Mouse (Mus musculus) CH12.LX (cell line): ENCODE measurements around the gene Best2. TPM values are rescaled to one million over a fixed set of nuclear protein-coding genes. Genes with fewer than 3 reads are reported as not detected.

Experiments used
- DNase-seq: peaks from one replicate; pipeline ENCODE4 v3.0.0-alpha.2; 2013; ENCODE audit errors: extremely low read depth
- H3K27ac ChIP-seq: 2 replicates; pipeline ENCODE4 v1.5.1; 2012; ENCODE audit warnings: low read depth, mild to moderate bottlenecking, control low read depth, moderate library complexity; ENCODE audit not compliant: insufficient read depth
- H3K27me3 ChIP-seq: replicated peaks from 2 replicates; pipeline ENCODE3; 2012; ENCODE audit warnings: inconsistent platforms
- H3K36me3 ChIP-seq, 2 experiments: replicated peaks in 1 of 2; 2 replicates each; pipeline versions ENCODE3 to v1.6.1; 2012; ENCODE audit warnings: inconsistent platforms in 1 of 2, low read length in 1 of 2, mild to moderate bottlenecking in 1 of 2, mixed read lengths in 1 of 2, moderate library complexity in 1 of 2; ENCODE audit not compliant: control insufficient read depth in 1 of 2, insufficient read depth in 1 of 2
- H3K4me1 ChIP-seq, 2 experiments: 2 replicates each; pipeline ENCODE4 v1.6.1; 2012; ENCODE audit warnings: inconsistent platforms in 1 of 2, moderate library complexity in 1 of 2; ENCODE audit not compliant: insufficient read depth in 2 of 2, control insufficient read depth in 1 of 2
- H3K4me2 ChIP-seq: 2 replicates; pipeline ENCODE4 v1.6.1; 2012; ENCODE audit warnings: low read depth, mild to moderate bottlenecking, control low read depth; ENCODE audit not compliant: poor library complexity, insufficient read depth, severe bottlenecking
- H3K4me3 ChIP-seq, 3 experiments: fragments of 150-350 bp in 1 of 3; sonication (generic) in 1 of 3; replicated peaks in 1 of 3; 2 replicates each; pipeline versions ENCODE3 to v1.5.1; 2011 to 2012; ENCODE audit warnings: low read depth in 2 of 3, low read length in 2 of 3, mild to moderate bottlenecking in 2 of 3, moderate library complexity in 2 of 3, control low read depth in 1 of 3, improper control_type of control experiment in 1 of 3, inconsistent platforms in 1 of 3, mixed read lengths in 1 of 3; ENCODE audit not compliant: poor library complexity in 1 of 3
- H3K79me2 ChIP-seq: replicated peaks from 2 replicates; pipeline ENCODE4 v1.6.1; 2012; ENCODE audit warnings: mild to moderate bottlenecking, moderate library complexity; ENCODE audit not compliant: control insufficient read depth, poor library complexity, insufficient read depth, severe bottlenecking; ENCODE audit errors: extremely low read depth
- H3K9ac ChIP-seq: 2 replicates; pipeline ENCODE4 v1.6.1; 2012; ENCODE audit warnings: low read depth, mild to moderate bottlenecking, control low read depth, moderate library complexity; ENCODE audit not compliant: insufficient read depth
- H3K9me3 ChIP-seq: replicated peaks from 2 replicates; pipeline ENCODE3; 2012; ENCODE audit warnings: low read length, inconsistent platforms, mixed read lengths
- CHD1 ChIP-seq: IDR thresholded peaks from 2 replicates; pipeline ENCODE4 v1.6.1; 2012; ENCODE audit warnings: low read depth, low read length, improper control_type of control experiment, inconsistent platforms
- CTCF ChIP-seq, 2 experiments: IDR thresholded peaks in 1 of 2; conservative IDR thresholded peaks in 1 of 2; 2 replicates each; pipeline ENCODE4 v1.5.1; 2011 to 2012; ENCODE audit warnings: low read depth in 2 of 2, low read length in 2 of 2, improper control_type of control experiment in 1 of 2, inconsistent platforms in 1 of 2, mild to moderate bottlenecking in 1 of 2, moderate library complexity in 1 of 2
- ELF1 ChIP-seq: IDR thresholded peaks from 2 replicates; pipeline ENCODE4 v1.6.1; 2014; ENCODE audit warnings: low read depth, mild to moderate bottlenecking, inconsistent platforms, low read length, improper control_type of control experiment
- GABPA ChIP-seq: IDR thresholded peaks from 2 replicates; pipeline ENCODE4 v1.6.1; 2012; ENCODE audit warnings: low read depth, low read length, improper control_type of control experiment, inconsistent platforms; ENCODE audit not compliant: insufficient replicate concordance
- HCFC1 ChIP-seq: IDR thresholded peaks from 2 replicates; pipeline ENCODE4 v1.6.1; 2012; ENCODE audit warnings: low read depth, mild to moderate bottlenecking, inconsistent platforms, low read length, improper control_type of control experiment
- JUN ChIP-seq: IDR thresholded peaks from 2 replicates; pipeline ENCODE4 v1.6.1; 2011; ENCODE audit warnings: low read depth, mild to moderate bottlenecking, low read length, improper control_type of control experiment, moderate library complexity; ENCODE audit not compliant: insufficient read depth
- JUND ChIP-seq: conservative IDR thresholded peaks from 2 replicates; pipeline ENCODE4 v1.6.1; 2011; ENCODE audit warnings: low read depth, low read length, improper control_type of control experiment
- KAT2A ChIP-seq: IDR thresholded peaks from 2 replicates; pipeline ENCODE4 v1.6.1; 2012; ENCODE audit warnings: low read length, improper control_type of control experiment, inconsistent platforms; ENCODE audit not compliant: insufficient replicate concordance
- MAFK ChIP-seq: IDR thresholded peaks from 2 replicates; pipeline ENCODE4 v1.6.1; 2011; ENCODE audit warnings: low read length, improper control_type of control experiment; ENCODE audit not compliant: insufficient replicate concordance
- MAX ChIP-seq: IDR thresholded peaks from 2 replicates; pipeline ENCODE4 v1.6.1; 2011; ENCODE audit warnings: low read length, improper control_type of control experiment
- MAZ ChIP-seq: IDR thresholded peaks from 2 replicates; pipeline ENCODE4 v1.6.1; 2012; ENCODE audit warnings: low read depth, mild to moderate bottlenecking, inconsistent platforms, low read length, improper control_type of control experiment, moderate library complexity
- MEF2A ChIP-seq: IDR thresholded peaks from 2 replicates; pipeline ENCODE4 v1.6.1; 2014; ENCODE audit warnings: low read depth, mild to moderate bottlenecking, inconsistent platforms, low read length, improper control_type of control experiment, borderline replicate concordance
- MYC ChIP-seq: IDR thresholded peaks from 2 replicates; pipeline ENCODE4 v1.6.1; 2011; ENCODE audit warnings: low read depth, mild to moderate bottlenecking, improper control_type of control experiment, low read length
- NELFE ChIP-seq: IDR thresholded peaks from 2 replicates; pipeline ENCODE4 v1.6.1; 2011; ENCODE audit warnings: low read depth, low read length, improper control_type of control experiment
- POLR2A ChIP-seq: IDR thresholded peaks from 2 replicates; pipeline ENCODE4 v1.6.1; 2011; ENCODE audit warnings: low read depth, mild to moderate bottlenecking, improper control_type of control experiment, low read length
- RAD21 ChIP-seq: IDR thresholded peaks from 2 replicates; pipeline ENCODE4 v1.6.1; 2011; ENCODE audit warnings: low read depth, mild to moderate bottlenecking, low read length, improper control_type of control experiment, moderate library complexity
- RCOR1 ChIP-seq: conservative IDR thresholded peaks from 2 replicates; pipeline ENCODE4 v1.6.1; 2012; ENCODE audit warnings: low read depth, mild to moderate bottlenecking, inconsistent platforms, low read length, improper control_type of control experiment
- SMC3 ChIP-seq: IDR thresholded peaks from 2 replicates; pipeline ENCODE4 v1.6.1; 2011; ENCODE audit warnings: low read depth, low read length, improper control_type of control experiment
- USF2 ChIP-seq: conservative IDR thresholded peaks from 2 replicates; pipeline ENCODE4 v1.6.1; 2011; ENCODE audit warnings: low read depth, low read length, improper control_type of control experiment
- ZMIZ1 ChIP-seq: IDR thresholded peaks from 2 replicates; pipeline ENCODE4 v1.6.1; 2012; ENCODE audit warnings: low read depth, mild to moderate bottlenecking, inconsistent platforms, low read length, improper control_type of control experiment
- ZNF384 ChIP-seq: IDR thresholded peaks from 2 replicates; pipeline ENCODE4 v1.6.1; 2012; ENCODE audit warnings: low read depth, low read length, improper control_type of control experiment, inconsistent platforms
- dilution Hi-C: fragments of 300-500 bp; cut with MboI; formaldehyde crosslinking; loops from 2 replicates; pipeline ENCODE4 v1.14.3; 2020; ENCODE audit warnings: low sequenced_read_pairs; ENCODE audit not compliant: extremely low pct_unique_long_range_greater_than_20kb, extremely low pct_ligation_motif_present
- in situ Hi-C: fragments of 300-500 bp; cut with MboI; formaldehyde crosslinking; loops from 3 replicates; pipeline ENCODE4 v1.14.3; 2019; ENCODE audit warnings: low sequenced_read_pairs, low pct_ligation_motif_present, low pct_unique_long_range_greater_than_20kb, mixed read lengths
- polyA plus RNA-seq: library from polyadenylated mRNA; unstranded; fragments of >175 nt; gene quantifications from 2 replicates; pipeline ENCODE4 v1.2.1, GENCODE M21; 2012; ENCODE audit warnings: low read depth; ENCODE audit not compliant: insufficient read length
- total RNA-seq, 2 experiments: library from RNA; depleted of rRNA; stranded (reverse); fragments of 300-350 nt in 1 of 2; fragments of >200 nt in 1 of 2; gene quantifications; 2 replicates each; pipeline ENCODE4 v1.2.3; 2012 to 2014

Best2 gene
- total and polyA plus RNA-seq, 3 experiments = 0.23 TPM; not detected in 2

DNA sequence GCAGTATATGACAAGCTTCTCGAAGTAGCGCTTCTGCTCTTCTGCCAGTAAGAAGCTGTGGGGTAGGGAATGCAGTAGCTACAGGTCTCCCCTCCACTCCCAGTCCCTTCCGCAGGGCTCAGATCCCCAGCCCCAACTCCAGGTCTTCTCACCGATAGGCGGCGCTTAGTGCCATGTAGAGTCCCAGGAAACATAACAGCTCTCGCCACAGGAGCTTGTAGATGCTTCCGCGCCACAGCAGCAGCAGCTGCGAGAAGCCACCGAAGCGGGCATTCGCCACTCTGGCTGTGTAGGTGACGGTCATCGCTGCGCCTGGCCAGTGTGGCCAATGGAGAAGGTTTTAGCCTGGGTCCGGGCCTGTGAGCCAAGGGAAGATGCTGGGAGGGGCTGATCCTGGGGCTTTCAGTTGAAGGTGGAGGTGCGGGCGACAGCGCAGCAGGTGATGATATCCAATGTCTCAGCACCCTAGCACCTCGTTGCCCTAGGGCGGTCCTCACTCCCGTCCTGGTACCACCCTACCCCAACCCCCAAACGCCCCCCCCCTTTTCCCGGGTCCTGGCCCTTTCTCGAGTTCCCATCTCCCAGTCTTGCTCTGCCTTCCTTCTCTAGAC, 996 bp downstream of the Best2 start:
- H3K27ac ChIP-seq = no peak overlapping the region
- in situ Hi-C loops = no loop called here
- peak in 1 of 2 experiments; percentile 68; a peak in 2 of 4 replicates for TF ChIP-seq CTCF (conservative IDR thresholded peaks at IDR 0.05 in 1 of 2, IDR thresholded peaks at IDR 0.05 in 1 of 2; ENCODE audit: low read depth in 2 of 2, low read length in 2 of 2)
- no peak for TF ChIP-seq GABPA
- no peak for TF ChIP-seq ZNF384
- peak; percentile 38 for TF ChIP-seq RAD21
- TF ChIP-seq JUN = no peak
- TF ChIP-seq ELF1 = 0 out of 2 replicates have a peak, but pooled peaks have one; percentile 12
- peak; percentile 38 for TF ChIP-seq SMC3
- TF ChIP-seq, all 38 proteins: peak for 4
- no peak for DNase-seq
- peaks cover 8 to 22% of the 10 kb centered on the region in 2 experiments for H3K36me3 ChIP-seq
- H3K79me2 ChIP-seq = no peaks in the 10 kb centered on the region
- peak overlapping the region in 2 of 3 experiments; percentile 5 to 18 for H3K4me3 ChIP-seq
- H3K4me2 ChIP-seq = peak overlapping the region; percentile 9; the same call in 1 of the 2 replicates
- H3K27me3 ChIP-seq = no peaks in the 10 kb centered on the region
- dilution Hi-C loops = no loop called here
- H3K4me1 ChIP-seq = no peaks in the 10 kb centered on the region
- peak overlapping the region; percentile 1; the same call in 1 of the 2 replicates for H3K9ac ChIP-seq
- no peaks in the 10 kb centered on the region for H3K9me3 ChIP-seq

DNA sequence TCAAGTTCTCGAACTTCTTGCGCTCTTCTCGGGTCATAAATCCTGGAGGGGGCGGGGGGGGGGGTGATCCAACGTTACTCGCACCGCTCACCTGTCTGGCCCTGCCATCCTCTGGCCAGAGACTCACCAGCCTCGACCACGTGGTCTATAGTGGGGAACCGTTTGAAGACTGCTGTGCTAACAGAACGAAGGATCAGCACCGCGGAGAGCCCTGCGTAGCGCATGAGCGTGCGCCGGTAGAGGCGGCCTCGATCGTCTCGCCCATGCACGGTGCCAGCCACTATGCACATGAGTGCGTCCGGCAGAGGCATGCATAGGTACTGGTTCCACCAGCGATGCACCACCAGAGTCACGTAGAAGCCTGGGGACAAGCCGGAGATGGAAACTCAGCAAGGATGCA, 3.1 kb downstream of the Best2 start:
- dilution Hi-C loops = no loop called here
- Histone ChIP-seq H3K36me3 (peaks cover 0 to 5% of the 10 kb centered on the region in 2 experiments), H3K27ac (no peak overlapping the region), H3K4me1 (no peaks in the 10 kb centered on the region), H3K4me2 (no peak overlapping the region), H3K9ac (no peak overlapping the region), H3K9me3 (no peaks in the 10 kb centered on the region), H3K79me2 (no peaks in the 10 kb centered on the region), H3K4me3 (no peak overlapping the region), H3K27me3 (no peaks in the 10 kb centered on the region)
- no peak for TF ChIP-seq CTCF (conservative IDR thresholded peaks at IDR 0.05 in 1 of 2, IDR thresholded peaks at IDR 0.05 in 1 of 2; ENCODE audit: low read depth in 2 of 2, low read length in 2 of 2)
- no peak for TF ChIP-seq HCFC1
- no peak for TF ChIP-seq ELF1
- TF ChIP-seq MEF2A = no peak
- TF ChIP-seq MYC = no peak
- no peak for TF ChIP-seq NELFE
- no peak for TF ChIP-seq ZMIZ1
- no peak for TF ChIP-seq MAZ
- no peak for TF ChIP-seq RCOR1
- TF ChIP-seq MAFK = no peak
- TF ChIP-seq POLR2A = no peak
- no peak for TF ChIP-seq GABPA
- TF ChIP-seq MAX = no peak
- no peak for TF ChIP-seq CHD1
- TF ChIP-seq JUND = no peak
- TF ChIP-seq KAT2A = no peak
- no peak for TF ChIP-seq USF2
- no peak for TF ChIP-seq ZNF384
- in situ Hi-C loops = no loop called here
- no peak for DNase-seq
